Mouse (Mus musculus) right cerebral cortex, adult 2 months (tissue): ENCODE data around the gene Nuak2.

ENCODE experiments used
- DNase-seq, 2 experiments: peaks; one replicate each; pipeline ENCODE4 v3.0.0; 2021 to 2022; ENCODE audit warnings: low spot score in 2 of 2

Gene Nuak2

GRCm38 (mm10) chr1:132298801-132299464 lies 17.0 kb upstream of the Nuak2 start:
- peak in 1 of 2 experiments; percentile 29 for DNase-seq

- no peak for DNase-seq
Observed at GRCm38 (mm10) chr1:132299744-132300143, 16.2 kb upstream of the Nuak2 start.

- no peak for DNase-seq
Observed at GRCm38 (mm10) chr1:132301242-132301641, 14.7 kb upstream of the Nuak2 start.

- no peak for DNase-seq
Observed at GRCm38 (mm10) chr1:132302341-132302866, 13.5 kb upstream of the Nuak2 start.

GRCm38 (mm10) chr1:132304618-132305214 lies 11.2 kb upstream of the Nuak2 start:
- DNase-seq, result no peak

GRCm38 (mm10) chr1:132306160-132306559 lies 9.8 kb upstream of the Nuak2 start:
- DNase-seq, result peak; percentile 56 to 60

GRCm38 (mm10) chr1:132306808-132307207 lies 9.1 kb upstream of the Nuak2 start:
- no peak for DNase-seq

GRCm38 (mm10) chr1:132307962-132308361 lies 8.0 kb upstream of the Nuak2 start:
- DNase-seq, result peak in 1 of 2 experiments; percentile 40

- no peak for DNase-seq
Observed at GRCm38 (mm10) chr1:132308674-132309073, 7.3 kb upstream of the Nuak2 start.

- DNase-seq, result no peak
Observed at GRCm38 (mm10) chr1:132310754-132311153, 5.2 kb upstream of the Nuak2 start.

- no peak for DNase-seq
Observed at GRCm38 (mm10) chr1:132311174-132311859, 4.6 kb upstream of the Nuak2 start.

GRCm38 (mm10) chr1:132312043-132312442 lies 3.9 kb upstream of the Nuak2 start:
- no peak for DNase-seq

GRCm38 (mm10) chr1:132312703-132313102 lies 3.2 kb upstream of the Nuak2 start:
- DNase-seq, result peak; percentile 72 to 74

- no peak for DNase-seq
Observed at GRCm38 (mm10) chr1:132316625-132316994, 684 bp downstream of the Nuak2 start.

GRCm38 (mm10) chr1:132317413-132317812 lies 1.5 kb downstream of the Nuak2 start:
- DNase-seq, result no peak

- DNase-seq, result no peak
Observed at GRCm38 (mm10) chr1:132317894-132318863, 2.3 kb downstream of the Nuak2 start.

- DNase-seq, result no peak
Observed at GRCm38 (mm10) chr1:132319242-132319641, 3.3 kb downstream of the Nuak2 start.

GRCm38 (mm10) chr1:132321821-132322580 lies 6.1 kb downstream of the Nuak2 start:
- DNase-seq, result peak in 1 of 2 experiments; percentile 24

GRCm38 (mm10) chr1:132322711-132323542 lies 7.0 kb downstream of the Nuak2 start:
- DNase-seq, result no peak

GRCm38 (mm10) chr1:132326777-132327176 lies 10.9 kb downstream of the Nuak2 start:
- no peak for DNase-seq
